Mouse (Mus musculus): ENCODE results near the gene Dusp6. TPM values are rescaled to one million over a fixed set of nuclear protein-coding genes. Genes with fewer than 3 reads are reported as not detected.

The Dusp6 gene
- total RNA-seq, 2 experiments from 2014 or later, result 102 to 235 TPM

DNA sequence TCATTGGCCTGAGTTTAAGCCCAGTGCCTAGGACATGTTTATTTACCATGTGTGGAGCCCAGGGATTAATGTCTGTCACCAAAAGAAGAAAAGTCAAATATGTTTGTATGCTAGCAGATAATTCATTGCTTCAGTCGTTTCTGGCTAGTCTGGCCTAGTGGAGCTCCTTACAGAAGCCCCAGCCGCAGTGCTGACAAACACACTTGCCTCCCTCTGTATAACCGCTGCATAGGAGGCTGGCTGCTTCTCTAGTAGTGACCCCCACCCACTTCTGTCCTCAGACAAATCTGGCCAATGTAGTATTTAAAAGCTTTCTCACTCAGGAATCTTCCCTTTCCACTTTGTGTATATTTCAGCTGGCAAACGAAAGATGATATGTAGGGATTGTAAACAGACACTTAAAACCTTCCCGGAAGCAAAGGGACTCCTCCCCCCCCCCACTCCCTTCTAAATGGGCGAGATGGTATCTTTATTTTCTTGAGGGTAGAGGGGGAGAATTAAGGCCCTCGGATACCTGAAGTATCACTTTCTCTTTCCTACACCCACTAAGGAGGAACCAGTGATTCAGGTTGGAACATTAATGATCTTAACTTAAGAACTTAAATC, 18.3 kb upstream of the Dusp6 start:
- no peak for DNase-seq (ENCODE audit: low spot score in 2 of 2)

DNA sequence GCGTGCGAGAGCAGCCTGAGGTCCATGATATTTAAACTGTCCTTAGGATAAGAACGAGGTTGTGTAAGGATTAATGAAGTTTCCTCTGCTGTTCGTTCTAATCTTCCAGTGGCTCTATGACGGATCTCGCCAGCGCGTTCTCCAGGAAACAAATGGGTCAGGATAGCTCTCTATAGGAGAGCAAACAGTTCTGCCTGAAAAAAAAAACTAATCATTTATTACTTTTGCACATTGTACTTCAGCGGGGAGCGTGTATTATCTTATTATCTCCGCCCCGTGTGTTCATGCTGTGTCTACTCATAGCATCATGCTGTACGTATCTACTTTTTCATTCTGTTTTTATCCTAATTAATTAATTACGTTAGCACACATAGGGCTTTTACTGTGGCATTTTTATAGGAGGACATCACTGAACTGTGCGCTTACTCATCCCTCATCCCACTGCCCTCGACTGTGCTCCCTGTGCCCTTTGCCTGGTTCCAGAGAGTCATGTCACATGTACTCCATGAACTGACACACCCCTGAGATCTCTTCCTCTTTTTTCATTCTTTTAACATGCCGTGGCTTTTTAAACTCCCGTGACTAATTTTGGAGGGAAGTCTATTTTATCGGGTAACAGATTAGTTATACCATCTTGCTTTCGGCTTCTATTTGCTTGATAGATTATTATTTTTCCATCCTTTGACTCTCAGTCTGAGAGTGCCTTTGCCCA, 16.1 kb upstream of the Dusp6 start:
- peak in 1 of 2 experiments; percentile 8 for DNase-seq (ENCODE audit: low spot score in 2 of 2)

DNA sequence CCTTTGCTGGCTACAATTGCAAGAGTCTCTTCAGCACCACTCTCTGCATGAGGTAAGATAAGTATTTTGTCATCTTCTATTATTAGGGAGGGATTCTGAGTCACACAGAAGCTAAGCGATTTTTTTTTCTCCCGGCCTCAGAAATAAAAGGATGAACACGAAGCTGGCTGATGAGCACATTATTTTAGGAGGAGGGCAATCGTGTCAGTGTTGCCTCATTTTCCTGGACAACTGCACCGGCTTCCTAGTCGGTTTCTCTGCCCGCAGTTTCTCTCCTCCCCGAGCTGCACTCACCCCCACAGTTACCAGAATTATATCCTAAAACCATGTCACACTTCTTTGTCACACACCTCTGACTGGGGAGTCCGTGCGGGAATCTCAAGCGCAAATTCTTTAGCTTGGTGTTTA, 12.2 kb upstream of the Dusp6 start:
- no peak for DNase-seq (ENCODE audit: low spot score in 2 of 2)

DNA sequence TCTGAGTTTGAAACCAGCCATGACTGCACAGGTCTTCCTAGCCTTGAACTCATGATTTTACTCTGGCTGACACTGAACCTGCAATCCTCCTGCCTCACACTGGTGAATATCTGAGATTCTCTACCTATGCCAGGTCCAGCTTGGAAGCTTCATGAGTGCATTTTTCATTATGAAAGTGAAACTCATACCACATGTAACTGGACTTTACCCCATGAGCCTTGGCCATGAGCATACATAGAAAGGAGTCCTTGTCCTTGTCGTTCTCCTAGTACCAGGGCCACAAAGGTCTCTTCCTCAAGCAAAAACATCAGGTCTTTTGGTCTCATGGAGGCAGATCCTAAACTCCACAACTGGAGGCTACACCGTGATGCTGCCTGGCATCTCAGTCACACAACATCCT, 9.6 kb upstream of the Dusp6 start:
- DNase-seq (ENCODE audit: low spot score in 2 of 2), result no peak

DNA sequence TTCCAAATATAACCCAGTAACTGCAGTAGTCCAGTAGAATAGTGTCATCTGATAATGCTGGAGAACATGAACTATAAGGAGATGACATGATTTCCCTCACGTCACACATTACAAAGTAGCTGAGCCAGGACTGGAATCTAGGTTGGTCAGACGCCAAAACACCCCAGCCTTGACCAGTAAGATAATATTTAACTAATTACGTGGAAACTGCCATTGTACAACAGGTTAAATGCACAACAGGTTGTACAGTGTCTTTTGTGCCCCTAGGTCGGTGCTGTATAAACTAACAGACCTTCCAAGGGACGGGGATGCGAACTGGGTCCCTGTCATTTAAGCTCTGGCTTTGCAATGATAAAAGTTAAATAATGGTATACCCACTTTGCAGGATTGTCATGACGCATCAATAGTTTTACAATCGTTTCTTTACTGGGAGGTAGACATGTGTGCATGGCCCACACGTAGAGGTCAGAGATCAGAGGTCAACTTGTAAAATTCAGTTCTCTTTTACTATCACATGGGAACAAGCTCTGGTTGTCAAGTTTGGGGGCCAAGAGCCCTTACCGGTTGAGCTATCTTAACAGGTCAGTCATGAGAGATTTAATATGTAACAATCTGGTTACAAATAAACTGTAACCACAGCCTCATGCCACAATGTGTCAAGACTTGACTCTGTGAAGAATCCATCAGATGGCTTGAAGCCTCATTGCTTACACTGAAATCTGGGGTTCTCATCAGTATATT, 7.0 kb upstream of the Dusp6 start:
- DNase-seq (ENCODE audit: low spot score in 2 of 2), result no peak

DNA sequence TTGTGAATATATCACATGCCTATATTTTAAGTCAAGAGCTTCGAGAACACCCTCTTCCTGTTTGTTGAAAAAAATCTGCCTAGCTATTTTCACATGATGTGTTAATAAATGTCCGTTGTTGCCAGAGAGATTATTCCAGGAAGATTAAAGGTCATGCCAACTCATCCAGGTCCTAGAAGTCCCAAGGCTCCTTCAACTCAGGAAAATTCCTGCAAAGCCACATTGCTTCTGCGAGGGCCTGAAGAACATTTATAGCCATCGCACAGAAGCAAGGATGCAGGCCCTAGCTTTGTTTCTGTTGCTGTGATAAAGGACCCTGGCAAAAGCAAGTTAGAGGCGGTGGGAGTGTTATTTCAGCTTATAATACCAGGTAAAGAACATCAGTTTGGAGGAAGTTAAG, 5.5 kb upstream of the Dusp6 start:
- DNase-seq (ENCODE audit: low spot score in 2 of 2), result no peak

DNA sequence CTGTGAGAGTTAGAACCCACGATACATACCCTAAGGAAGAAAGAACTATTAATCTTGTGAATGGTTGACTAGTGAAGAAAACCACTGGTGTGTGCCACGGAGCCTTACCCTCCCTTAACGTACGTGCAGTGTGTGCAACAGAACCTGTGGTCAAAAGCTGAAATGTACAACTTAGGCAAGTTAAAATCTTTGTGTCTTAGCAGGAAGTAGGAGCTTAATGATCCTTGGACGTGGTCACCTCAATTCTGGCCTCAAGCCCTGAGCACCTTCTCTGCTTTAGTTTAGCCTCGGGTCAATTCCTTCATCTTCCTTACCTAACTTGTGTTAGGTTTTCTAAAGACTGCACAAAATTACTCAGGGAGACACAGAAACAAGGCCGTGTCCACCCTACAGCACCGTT, 3.2 kb upstream of the Dusp6 start:
- no peak for DNase-seq (ENCODE audit: low spot score in 2 of 2)

DNA sequence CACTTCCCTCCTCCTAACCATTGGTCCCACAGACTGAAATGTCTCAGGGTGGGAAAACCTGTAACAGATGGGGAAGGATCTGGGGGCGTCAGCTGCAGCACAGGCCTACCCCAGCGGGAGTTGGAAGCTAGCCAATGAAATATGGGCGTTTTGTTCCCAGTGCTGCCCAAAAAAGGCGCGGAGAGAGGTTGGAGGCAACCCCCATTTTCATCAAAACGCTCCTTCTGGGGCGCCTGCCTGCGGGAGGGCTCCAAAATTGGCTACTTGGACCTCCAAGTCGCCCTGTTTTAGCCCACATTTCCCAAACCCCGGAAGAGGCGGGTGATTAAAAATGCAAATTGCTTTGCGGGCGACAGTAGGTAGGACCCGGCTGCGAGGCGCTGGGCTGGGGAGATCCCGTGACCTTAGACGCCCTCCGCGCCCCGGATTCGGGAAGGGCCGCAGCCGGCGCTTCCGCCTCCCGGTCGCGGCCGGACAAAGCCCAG, 1.8 kb upstream of the Dusp6 start:
- DNase-seq (ENCODE audit: low spot score in 2 of 2), result no peak

DNA sequence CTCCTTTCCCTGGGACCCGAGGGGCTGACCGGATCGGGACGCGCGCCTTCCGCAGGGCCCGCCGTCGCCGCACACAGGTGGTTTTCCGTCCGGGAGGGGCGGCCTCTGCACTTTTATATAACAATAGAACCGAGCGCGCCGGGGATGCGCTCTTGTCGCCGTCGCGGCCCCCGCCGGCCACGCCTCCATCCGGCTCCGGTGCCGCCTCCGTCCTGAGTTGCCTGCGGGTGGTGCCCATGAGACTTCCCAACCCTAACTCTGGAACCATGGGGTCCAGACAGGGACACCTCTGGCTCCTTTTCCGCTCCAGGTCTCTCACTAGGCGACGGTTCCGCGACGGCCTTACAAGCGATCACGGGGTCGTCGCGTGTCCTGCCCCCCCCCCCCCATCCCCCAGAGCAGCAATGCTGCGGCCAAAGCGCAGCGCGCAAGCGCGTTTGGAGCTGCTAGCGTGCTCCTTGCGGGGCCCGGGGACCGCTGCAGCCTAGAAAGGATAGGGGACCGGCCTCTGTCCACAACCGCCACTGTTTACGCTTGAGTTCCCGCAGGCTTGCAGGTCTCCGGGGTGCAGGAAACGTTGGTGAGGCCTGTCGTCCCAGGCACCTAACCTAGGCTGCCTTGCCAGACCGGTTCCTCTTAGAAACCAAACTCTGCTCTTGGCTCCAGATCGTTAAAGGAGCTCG, 1.3 kb upstream of the Dusp6 start:
- DNase-seq (ENCODE audit: low spot score in 2 of 2), result peak; percentile 87 to 88

DNA sequence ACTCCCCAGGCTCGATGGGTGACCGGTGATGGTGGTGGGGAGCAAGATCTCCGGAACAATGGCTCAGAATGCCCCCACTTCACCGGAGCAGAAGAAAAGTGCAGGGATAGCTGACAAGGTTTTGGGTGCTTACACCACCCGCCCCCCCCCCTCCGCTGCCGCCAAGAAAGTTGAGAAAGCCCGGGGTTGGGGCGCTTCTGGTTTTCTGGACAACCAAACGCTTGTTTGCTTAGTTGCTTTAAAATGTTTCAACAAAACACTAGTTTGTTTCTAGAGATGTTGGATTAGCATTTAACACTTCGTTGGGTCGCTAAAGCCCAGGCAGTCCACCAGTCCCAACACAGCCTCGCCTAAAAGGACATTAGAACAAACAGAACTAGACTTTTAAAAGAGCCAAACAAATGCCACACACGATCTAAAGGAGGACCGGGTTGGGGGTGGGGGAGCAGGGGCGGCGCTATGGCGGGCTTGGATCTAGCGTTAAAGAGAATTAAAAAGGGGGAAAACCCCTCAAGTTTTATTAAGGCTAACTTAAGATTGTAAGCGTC, 638 bp upstream of the Dusp6 start:
- DNase-seq (ENCODE audit: low spot score in 2 of 2), result peak in 1 of 2 experiments; percentile 36

DNA sequence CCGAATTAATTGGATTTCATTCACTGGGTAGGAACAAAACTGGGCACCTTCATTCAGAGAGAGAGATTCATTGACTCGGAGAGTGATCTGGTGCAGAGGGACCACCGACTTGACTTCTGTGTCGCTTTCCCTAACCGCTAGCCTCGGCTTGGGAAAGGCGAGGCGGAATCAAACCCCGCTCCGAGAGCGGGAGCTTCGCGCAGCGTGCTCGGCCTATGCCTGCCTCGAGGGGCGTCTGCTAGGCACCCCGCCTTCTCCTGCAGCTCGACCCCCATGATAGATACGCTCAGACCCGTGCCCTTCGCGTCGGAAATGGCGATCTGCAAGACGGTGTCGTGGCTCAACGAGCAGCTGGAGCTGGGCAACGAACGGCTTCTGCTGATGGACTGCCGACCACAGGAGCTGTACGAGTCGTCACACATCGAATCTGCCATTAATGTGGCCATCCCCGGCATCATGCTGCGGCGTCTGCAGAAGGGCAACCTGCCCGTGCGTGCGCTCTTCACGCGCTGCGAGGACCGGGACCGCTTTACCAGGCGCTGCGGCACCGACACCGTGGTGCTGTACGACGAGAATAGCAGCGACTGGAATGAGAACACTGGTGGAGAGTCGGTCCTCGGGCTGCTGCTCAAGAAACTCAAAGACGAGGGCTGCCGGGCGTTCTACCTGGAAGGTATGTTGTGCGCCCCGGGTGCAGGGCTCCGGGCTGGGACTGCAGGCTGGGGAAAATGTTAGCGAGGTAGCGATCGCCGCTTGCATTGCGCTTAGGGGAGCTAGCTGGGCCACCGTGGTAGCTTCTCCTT, 589 bp downstream of the Dusp6 start:
- peak; percentile 49 to 53 for DNase-seq (ENCODE audit: low spot score in 2 of 2)

DNA sequence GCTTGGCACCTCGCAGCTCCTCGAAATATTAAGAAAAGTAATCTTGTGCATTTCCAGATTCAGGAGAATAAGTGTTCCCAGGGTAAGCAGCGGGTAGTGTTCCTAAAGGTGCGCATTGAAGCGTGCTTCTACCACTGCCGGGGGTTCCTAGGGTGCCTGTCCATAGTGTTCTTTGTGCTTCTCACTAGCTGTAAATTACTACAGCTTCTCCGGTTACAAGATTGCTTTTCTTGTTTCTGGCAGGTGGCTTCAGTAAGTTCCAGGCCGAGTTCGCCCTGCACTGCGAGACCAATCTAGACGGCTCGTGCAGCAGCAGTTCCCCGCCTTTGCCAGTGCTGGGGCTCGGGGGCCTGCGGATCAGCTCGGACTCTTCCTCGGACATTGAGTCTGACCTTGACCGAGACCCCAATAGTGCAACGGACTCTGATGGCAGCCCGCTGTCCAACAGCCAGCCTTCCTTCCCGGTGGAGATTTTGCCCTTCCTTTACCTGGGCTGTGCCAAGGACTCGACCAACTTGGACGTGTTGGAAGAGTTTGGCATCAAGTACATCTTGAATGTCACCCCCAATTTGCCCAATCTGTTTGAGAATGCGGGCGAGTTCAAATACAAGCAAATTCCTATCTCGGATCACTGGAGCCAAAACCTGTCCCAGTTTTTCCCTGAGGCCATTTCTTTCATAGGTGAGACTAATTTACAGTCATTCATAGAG, 1.4 kb downstream of the Dusp6 start:
- peak; percentile 43 to 56 for DNase-seq (ENCODE audit: low spot score in 2 of 2)

DNA sequence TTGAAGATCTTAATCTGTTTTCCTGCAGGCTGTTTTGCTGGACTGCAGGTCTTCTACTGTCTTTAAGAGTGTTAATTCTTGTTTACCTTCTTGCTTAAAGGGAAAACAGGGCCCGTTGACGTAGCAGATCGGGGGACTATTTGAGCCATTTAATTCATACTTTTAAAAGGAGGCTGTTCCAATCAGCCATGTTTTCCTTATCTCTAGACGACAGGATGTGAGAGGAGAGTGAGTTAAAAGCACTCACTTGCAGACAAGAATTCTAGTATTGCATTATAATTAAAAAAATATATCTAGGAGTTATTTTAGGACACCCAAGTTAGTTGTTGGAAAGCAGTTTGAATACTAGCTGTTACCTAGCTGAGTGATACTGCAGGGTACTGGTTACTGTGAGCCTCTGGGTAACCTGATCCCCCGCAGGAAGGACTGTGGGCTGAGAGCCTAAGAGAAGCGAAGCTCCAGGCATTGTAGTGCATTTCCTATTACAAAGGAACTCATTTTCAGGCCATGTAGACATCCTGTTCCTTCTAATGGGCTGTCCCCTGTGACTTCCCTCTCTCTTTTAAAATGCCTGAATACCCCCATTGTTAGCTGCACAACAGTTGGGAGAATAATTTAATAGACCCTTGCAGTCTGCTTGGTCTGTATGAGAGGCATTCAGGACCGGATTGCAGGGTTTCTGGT, 2.1 kb downstream of the Dusp6 start:
- DNase-seq (ENCODE audit: low spot score in 2 of 2), result no peak

DNA sequence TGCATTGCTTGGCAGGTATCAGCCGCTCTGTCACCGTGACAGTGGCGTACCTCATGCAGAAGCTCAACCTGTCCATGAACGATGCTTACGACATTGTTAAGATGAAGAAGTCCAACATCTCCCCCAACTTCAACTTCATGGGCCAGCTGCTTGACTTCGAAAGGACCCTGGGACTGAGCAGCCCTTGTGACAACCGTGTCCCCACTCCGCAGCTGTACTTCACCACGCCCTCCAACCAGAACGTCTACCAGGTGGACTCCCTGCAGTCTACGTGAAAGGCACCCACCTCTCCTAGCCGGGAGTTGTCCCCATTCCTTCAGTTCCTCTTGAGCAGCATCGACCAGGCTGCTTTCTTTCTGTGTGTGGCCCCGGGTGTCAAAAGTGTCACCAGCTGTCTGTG, 3.0 kb downstream of the Dusp6 start:
- peak in 1 of 2 experiments; percentile 39 for DNase-seq (ENCODE audit: low spot score in 2 of 2)

DNA sequence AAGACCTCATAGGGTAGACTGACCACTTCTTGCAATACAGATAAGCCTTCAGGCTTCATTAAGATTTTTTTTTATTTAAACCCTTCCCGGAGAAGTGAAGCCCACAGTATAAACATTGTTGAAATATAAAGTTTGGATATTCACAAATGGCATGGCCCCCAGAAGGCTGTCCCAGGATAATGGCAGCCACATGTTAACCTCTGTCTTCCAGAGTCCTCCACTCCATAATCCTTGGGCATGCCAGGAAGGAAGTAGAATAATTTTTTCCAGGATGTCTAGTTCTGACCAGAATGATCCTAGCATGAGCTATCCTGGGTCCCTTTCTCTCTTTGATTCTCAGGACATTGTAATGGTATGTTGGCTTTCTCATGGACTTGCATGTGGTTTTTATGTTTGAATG, 4.6 kb downstream of the Dusp6 start:
- DNase-seq (ENCODE audit: low spot score in 2 of 2), result no peak

DNA sequence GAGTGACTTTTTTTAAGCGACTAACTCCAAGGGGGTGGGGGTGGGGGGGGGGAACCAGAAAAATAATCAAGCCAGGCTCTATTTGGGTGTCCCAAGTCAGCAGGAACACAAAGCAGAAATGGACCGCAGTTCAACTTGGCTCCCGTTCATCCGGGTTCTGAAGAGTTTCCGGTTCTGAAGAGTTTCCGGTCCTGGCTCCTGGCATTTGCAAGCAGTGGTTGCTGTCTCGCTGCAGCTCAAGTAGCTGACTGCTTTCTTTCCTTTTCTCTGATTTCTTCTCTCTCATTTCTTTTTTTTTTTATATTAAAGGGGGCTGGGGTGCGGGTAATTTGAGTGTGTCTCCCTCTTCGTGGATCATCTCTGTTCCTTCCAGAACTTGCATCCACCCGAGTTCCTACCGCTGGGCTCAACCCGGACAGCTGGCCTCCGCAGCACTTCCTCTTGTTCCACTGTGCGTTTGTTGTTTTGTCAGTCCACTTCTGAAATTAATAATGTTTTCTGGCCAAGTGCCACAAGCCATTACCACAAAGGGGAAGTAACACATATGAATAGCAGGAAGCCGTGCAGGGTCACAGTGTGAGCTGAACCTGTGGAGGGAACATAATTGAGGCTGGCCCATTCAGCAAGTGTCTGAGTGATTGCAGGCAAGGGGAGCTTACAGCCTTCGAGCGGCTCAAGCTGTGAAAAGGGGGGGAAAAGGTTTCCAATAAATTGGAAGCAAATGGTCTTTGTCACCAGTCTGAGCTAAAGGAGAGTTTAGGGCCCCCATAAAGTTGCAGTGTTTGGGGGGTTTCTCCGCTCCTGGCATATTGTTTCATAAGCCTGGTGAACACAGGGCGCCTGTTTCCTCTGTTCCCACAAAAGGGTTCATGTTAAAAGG, 5.6 kb downstream of the Dusp6 start:
- DNase-seq (ENCODE audit: low spot score in 2 of 2), result peak; percentile 49 to 60

DNA sequence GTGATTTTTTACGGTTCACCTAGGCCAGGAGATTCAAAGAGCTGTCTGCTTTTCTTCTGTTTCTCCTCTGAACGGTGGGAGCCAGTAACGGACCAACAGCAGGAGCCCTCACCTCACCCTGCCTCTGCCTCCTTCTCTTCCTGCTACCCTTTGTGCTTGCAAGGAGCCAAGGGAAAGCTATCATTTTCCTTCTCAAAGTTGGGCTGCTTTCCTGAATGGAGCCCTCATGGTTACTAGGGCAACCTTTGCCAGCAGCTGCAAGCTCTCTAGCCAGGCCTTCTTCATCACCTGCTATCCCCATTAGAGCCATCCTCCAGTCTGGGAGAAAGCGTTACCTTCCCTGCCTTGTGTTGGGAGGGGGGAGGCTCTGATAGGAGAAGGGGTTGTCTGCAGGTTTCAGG, 6.3 kb downstream of the Dusp6 start:
- peak in 1 of 2 experiments; percentile 25 for DNase-seq (ENCODE audit: low spot score in 2 of 2)

DNA sequence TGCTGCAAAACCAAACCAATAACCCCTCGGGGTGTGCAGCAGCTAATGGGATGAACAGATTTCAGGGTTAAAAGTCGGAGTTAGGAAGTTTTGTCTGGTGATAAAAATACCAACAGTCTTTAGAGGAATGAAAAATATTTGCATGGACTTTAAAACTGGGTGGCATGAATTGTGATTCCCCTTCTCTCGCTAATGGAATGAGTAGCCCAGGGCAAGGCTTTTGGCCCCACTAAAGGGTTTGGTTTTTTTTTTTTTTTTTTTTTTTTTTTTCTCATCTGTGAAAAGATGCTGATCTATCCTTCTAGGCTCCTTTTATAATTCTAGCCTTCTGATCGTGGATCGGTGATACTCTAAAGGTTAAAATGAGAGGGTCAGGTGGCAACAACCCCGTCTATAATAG, 6.7 kb downstream of the Dusp6 start:
- no peak for DNase-seq (ENCODE audit: low spot score in 2 of 2)
